Mouse (Mus musculus) MEL (cell line): ENCODE measurements around the gene Itgb3.

Experiments used
- CTCF ChIP-seq, 3 experiments: IDR thresholded peaks in 2 of 3; conservative IDR thresholded peaks in 1 of 3; 2 replicates each; pipeline ENCODE4 v1.5.1; 2011 to 2012; ENCODE audit warnings: low read length in 3 of 3, low read depth in 2 of 3, mild to moderate bottlenecking in 2 of 3, improper control_type of control experiment in 1 of 3, inconsistent platforms in 1 of 3, mixed read lengths in 1 of 3, moderate library complexity in 1 of 3; ENCODE audit not compliant: control insufficient read depth in 1 of 3, insufficient read depth in 1 of 3, poor library complexity in 1 of 3, severe bottlenecking in 1 of 3
- GABPA ChIP-seq: IDR thresholded peaks from 2 replicates; pipeline ENCODE4 v1.6.1; 2012; ENCODE audit warnings: low read depth, mild to moderate bottlenecking, inconsistent platforms, low read length, improper control_type of control experiment, moderate library complexity
- POLR2A ChIP-seq, 2 experiments: IDR thresholded peaks; 2 replicates each; pipeline ENCODE4 v1.6.1; 2011 to 2012; ENCODE audit warnings: low read length in 2 of 2, mild to moderate bottlenecking in 2 of 2, control low read depth in 1 of 2, improper control_type of control experiment in 1 of 2, low read depth in 1 of 2, moderate library complexity in 1 of 2; ENCODE audit not compliant: control insufficient read depth in 1 of 2, insufficient read depth in 1 of 2, poor library complexity in 1 of 2
- TCF12 ChIP-seq: IDR thresholded peaks from 2 replicates; pipeline ENCODE4 v1.6.1; 2014; ENCODE audit warnings: low read depth, mild to moderate bottlenecking, inconsistent platforms, low read length, improper control_type of control experiment, moderate library complexity

GRCm38 (mm10) chr11:104607491-104608245 lies at the start of gene Itgb3:
- TF ChIP-seq GABPA (no peak), CTCF (IDR thresholded peaks at IDR 0.05 in 2 of 3, conservative IDR thresholded peaks at IDR 0.05 in 1 of 3; ENCODE audit: control insufficient read depth in 1 of 3, insufficient read depth in 1 of 3, low read depth in 2 of 3, low read length in 3 of 3, poor library complexity in 1 of 3, severe bottlenecking in 1 of 3) (no peak), POLR2A (IDR thresholded peaks at IDR 0.05; ENCODE audit: control insufficient read depth in 1 of 2, insufficient read depth in 1 of 2, low read depth in 1 of 2, low read length in 2 of 2, poor library complexity in 1 of 2) (no peak), TCF12 (no peak)
